In genomic region chr4:117096666-117097065, GRCm38 (mm10) we compare ENCODE assay signal across 8 mouse cellular contexts. TPM values are rescaled to one million over a fixed set of nuclear protein-coding genes. Genes with fewer than 3 reads are reported as not detected.
DNase-seq lines count a peak whose midpoint lies in the region; ATAC-seq lines count a peak whose summit lies in the region.

No protein-coding gene starts in this region.

- peak overlapping the region; percentile 59 for H3K4me3 ChIP-seq in kidney, embryonic 14.5 days (ENCODE audit: low read length)
- H3K4me3 ChIP-seq in forebrain, embryonic 15.5 days = peak overlapping the region; percentile 65
- peak overlapping the region; percentile 64 for H3K4me3 ChIP-seq in kidney, embryonic 16.5 days (ENCODE audit: low read length)
- H3K4me3 ChIP-seq in neural tube, embryonic 14.5 days (ENCODE audit: low read depth, low read length) = peak overlapping the region; percentile 70

- H3K36me3 ChIP-seq in kidney, embryonic 14.5 days (ENCODE audit: control insufficient read depth, insufficient read depth, low read length) = peaks cover 10% of the 10 kb centered on the region
- H3K36me3 ChIP-seq in forebrain, embryonic 15.5 days = no peaks in the 10 kb centered on the region
- H3K36me3 ChIP-seq in kidney, embryonic 16.5 days (ENCODE audit: insufficient read depth, low read length) = no peaks in the 10 kb centered on the region
- H3K36me3 ChIP-seq in neural tube, embryonic 14.5 days (ENCODE audit: control insufficient read depth, insufficient read depth, low read length) = no peaks in the 10 kb centered on the region

- H3K9ac ChIP-seq in kidney, embryonic 14.5 days (ENCODE audit: low read depth, low read length) = peak overlapping the region; percentile 63
- peak overlapping the region; percentile 67 for H3K9ac ChIP-seq in forebrain, embryonic 15.5 days (replicated peaks)
- peak overlapping the region; percentile 67 for H3K9ac ChIP-seq in kidney, embryonic 16.5 days (replicated peaks; ENCODE audit: low read length)
- H3K9ac ChIP-seq in neural tube, embryonic 14.5 days (replicated peaks; ENCODE audit: low read depth, low read length) = peak overlapping the region; percentile 68

- 9% methylated on average over 5 of the region's 5 CpGs for WGBS in kidney, embryonic 14.5 days
- 9% methylated on average over 5 of the region's 5 CpGs for WGBS in forebrain, embryonic 15.5 days
- WGBS in kidney, embryonic 16.5 days = 4% methylated on average over 5 of the region's 5 CpGs
- WGBS in neural tube, embryonic 14.5 days = 6% methylated on average over 5 of the region's 5 CpGs

- peak overlapping the region; percentile 69 for H3K27ac ChIP-seq in kidney, embryonic 14.5 days (ENCODE audit: low read depth, low read length)
- H3K27ac ChIP-seq in forebrain, embryonic 15.5 days (replicated peaks) = no peak overlapping the region
- H3K27ac ChIP-seq in kidney, embryonic 16.5 days (ENCODE audit: low read length) = peak overlapping the region; percentile 68
- H3K27ac ChIP-seq in neural tube, embryonic 14.5 days (ENCODE audit: low read depth, low read length) = no peak overlapping the region

- peaks cover 29% of the 10 kb centered on the region for H3K4me1 ChIP-seq in kidney, embryonic 14.5 days (ENCODE audit: control insufficient read depth, insufficient read depth, low read length)
- H3K4me1 ChIP-seq in forebrain, embryonic 15.5 days = peaks cover 30% of the 10 kb centered on the region
- H3K4me1 ChIP-seq in kidney, embryonic 16.5 days (ENCODE audit: insufficient read depth, low read length) = peaks cover 32% of the 10 kb centered on the region
- peaks cover 5% of the 10 kb centered on the region; the same call in 1 of the 2 replicates for H3K4me1 ChIP-seq in neural tube, embryonic 14.5 days (ENCODE audit: control insufficient read depth, insufficient read depth, low read length)

- peak overlapping the region; percentile 87 for H3K4me2 ChIP-seq in kidney, embryonic 14.5 days (replicated peaks; ENCODE audit: low read depth, low read length)
- peak overlapping the region; percentile 87 for H3K4me2 ChIP-seq in forebrain, embryonic 15.5 days (replicated peaks)
- H3K4me2 ChIP-seq in kidney, embryonic 16.5 days (replicated peaks; ENCODE audit: low read depth, low read length) = peak overlapping the region; percentile 88
- peak overlapping the region; percentile 90 for H3K4me2 ChIP-seq in neural tube, embryonic 14.5 days (ENCODE audit: low read depth, low read length)

- no peak for ATAC-seq in kidney, embryonic 14.5 days (ENCODE audit: low FRiP score, low TSS enrichment)
- ATAC-seq in forebrain, embryonic 15.5 days (replicated peaks) = no peak
- ATAC-seq in kidney, embryonic 16.5 days (ENCODE audit: low FRiP score, low TSS enrichment) = no peak
- no peak for ATAC-seq in neural tube, embryonic 14.5 days (ENCODE audit: low read depth)

- H3K9me3 ChIP-seq in kidney, embryonic 14.5 days (ENCODE audit: control insufficient read depth, low read length) = no peaks in the 10 kb centered on the region
- no peaks in the 10 kb centered on the region for H3K9me3 ChIP-seq in forebrain, embryonic 15.5 days
- H3K9me3 ChIP-seq in kidney, embryonic 16.5 days (ENCODE audit: low read length) = no peaks in the 10 kb centered on the region
- H3K9me3 ChIP-seq in neural tube, embryonic 14.5 days (ENCODE audit: control insufficient read depth, low read length) = no peaks in the 10 kb centered on the region

- no peaks in the 10 kb centered on the region for H3K27me3 ChIP-seq in kidney, embryonic 14.5 days (ENCODE audit: control insufficient read depth, insufficient read depth, low read length)
- H3K27me3 ChIP-seq in forebrain, embryonic 15.5 days = peaks cover 3% of the 10 kb centered on the region; the same call in 1 of the 2 replicates
- no peaks in the 10 kb centered on the region for H3K27me3 ChIP-seq in kidney, embryonic 16.5 days (ENCODE audit: insufficient read depth, low read length)
- no peaks in the 10 kb centered on the region for H3K27me3 ChIP-seq in neural tube, embryonic 14.5 days (ENCODE audit: control insufficient read depth, insufficient read depth, low read length)

- no peak for DNase-seq in kidney, adult 11 months
- DNase-seq in layer of hippocampus, postnatal 25 days (ENCODE audit: extremely low spot score in 1 of 2, low spot score in 1 of 2) = no peak
- no peak for DNase-seq in thymus, postnatal 4 days
- DNase-seq in lung, postnatal 14 days = no peak

RNA-seq across cellular contexts. Expression of gene Ptch2, which starts 0.8 kb away (rescaled TPM):
- 6.0 and 7.6 TPM in 2 replicates for polyA plus RNA-seq in kidney, embryonic 14.5 days (2014; fragmentation: Nextera tagmentation; extraction: Ambion mirVana)
- polyA plus RNA-seq in forebrain, embryonic 15.5 days (2015; fragmentation: Nextera tagmentation; extraction: Ambion mirVana) = 3.6 and 3.8 TPM in 2 replicates
- polyA plus RNA-seq in kidney, embryonic 16.5 days (2015; fragmentation: Nextera tagmentation; extraction: Ambion mirVana) = 8.8 and 10.0 TPM in 2 replicates
- polyA plus RNA-seq in neural tube, embryonic 14.5 days (2014; fragmentation: Nextera tagmentation; extraction: Ambion mirVana) = 5.6 and 6.4 TPM in 2 replicates
- total RNA-seq in layer of hippocampus, postnatal 25 days (2021) = 1 to 10 TPM; 1.4 to 3.0 TPM

RNA-seq across cellular contexts. Expression of gene Btbd19, which starts 28.9 kb away (rescaled TPM):
- 6.2 TPM in 2 replicates for polyA plus RNA-seq in kidney, embryonic 14.5 days (2014; fragmentation: Nextera tagmentation; extraction: Ambion mirVana)
- 4.4 and 4.6 TPM in 2 replicates for polyA plus RNA-seq in forebrain, embryonic 15.5 days (2015; fragmentation: Nextera tagmentation; extraction: Ambion mirVana)
- 5.1 and 5.3 TPM in 2 replicates for polyA plus RNA-seq in kidney, embryonic 16.5 days (2015; fragmentation: Nextera tagmentation; extraction: Ambion mirVana)
- 2.7 and 3.9 TPM in 2 replicates for polyA plus RNA-seq in neural tube, embryonic 14.5 days (2014; fragmentation: Nextera tagmentation; extraction: Ambion mirVana)
- total RNA-seq in layer of hippocampus, postnatal 25 days (2021) = 10 to 100 TPM; 10.5 to 12.1 TPM

RNA-seq across cellular contexts. Expression of gene Tctex1d4, which starts 29.9 kb away (rescaled TPM):
- not detected in 2 replicates for polyA plus RNA-seq in kidney, embryonic 14.5 days (2014; fragmentation: Nextera tagmentation; extraction: Ambion mirVana)
- polyA plus RNA-seq in forebrain, embryonic 15.5 days (2015; fragmentation: Nextera tagmentation; extraction: Ambion mirVana) = 0.37 TPM in 1 of 2 replicates, not detected in the other
- polyA plus RNA-seq in kidney, embryonic 16.5 days (2015; fragmentation: Nextera tagmentation; extraction: Ambion mirVana) = not detected in 2 replicates
- polyA plus RNA-seq in neural tube, embryonic 14.5 days (2014; fragmentation: Nextera tagmentation; extraction: Ambion mirVana) = not detected in 2 replicates
- total RNA-seq in layer of hippocampus, postnatal 25 days (2021) = under 1 TPM; 0.27 to 0.75 TPM

RNA-seq across cellular contexts. Expression of gene Plk3, which starts 37.1 kb away (rescaled TPM):
- polyA plus RNA-seq in kidney, embryonic 14.5 days (2014; fragmentation: Nextera tagmentation; extraction: Ambion mirVana) = 2.4 and 2.9 TPM in 2 replicates
- 8.6 and 8.8 TPM in 2 replicates for polyA plus RNA-seq in forebrain, embryonic 15.5 days (2015; fragmentation: Nextera tagmentation; extraction: Ambion mirVana)
- 3.1 and 3.7 TPM in 2 replicates for polyA plus RNA-seq in kidney, embryonic 16.5 days (2015; fragmentation: Nextera tagmentation; extraction: Ambion mirVana)
- polyA plus RNA-seq in neural tube, embryonic 14.5 days (2014; fragmentation: Nextera tagmentation; extraction: Ambion mirVana) = 16.1 and 19.1 TPM in 2 replicates
- total RNA-seq in layer of hippocampus, postnatal 25 days (2021) = 10 to 100 TPM; 10.9 to 11.9 TPM

RNA-seq across cellular contexts. Expression of gene Rps8, which starts 59.4 kb away (rescaled TPM):
- 1,419 and 1,934 TPM in 2 replicates for polyA plus RNA-seq in kidney, embryonic 14.5 days (2014; fragmentation: Nextera tagmentation; extraction: Ambion mirVana)
- polyA plus RNA-seq in forebrain, embryonic 15.5 days (2015; fragmentation: Nextera tagmentation; extraction: Ambion mirVana) = 478 and 525 TPM in 2 replicates
- polyA plus RNA-seq in kidney, embryonic 16.5 days (2015; fragmentation: Nextera tagmentation; extraction: Ambion mirVana) = 746 and 795 TPM in 2 replicates
- 549 and 599 TPM in 2 replicates for polyA plus RNA-seq in neural tube, embryonic 14.5 days (2014; fragmentation: Nextera tagmentation; extraction: Ambion mirVana)
- 100 to 1,000 TPM; 437 to 521 TPM for total RNA-seq in layer of hippocampus, postnatal 25 days (2021)

Comparison
In these comparisons a context has a peak if more than half of its experiments do, and no peak if none do; other contexts are left out.
1. H3K27ac ChIP-seq: peak in kidney, embryonic 14.5 days (single experiment) and kidney, embryonic 16.5 days (single experiment); none in forebrain, embryonic 15.5 days (single experiment) and neural tube, embryonic 14.5 days (single experiment).
2. Peak in every context shown above with its lines, with median percentiles within 50 percentile points of each other: H3K4me2 ChIP-seq, H3K4me3 ChIP-seq and H3K9ac ChIP-seq.